Mouse (Mus musculus) ES-E14 (cell line): ENCODE data around the gene Cadps. TPM values are rescaled to one million over a fixed set of nuclear protein-coding genes. Genes with fewer than 3 reads are reported as not detected.

Experiments
- DNase-seq: peaks from one replicate; pipeline ENCODE4 v3.0.0-alpha.2; 2013; ENCODE audit warnings: low read depth, low spot score
- H3K27ac ChIP-seq: 2 replicates; pipeline ENCODE4 v1.5.1; 2012; ENCODE audit warnings: low read depth, mild to moderate bottlenecking, low read length, moderate library complexity, mixed read lengths; ENCODE audit not compliant: poor library complexity, insufficient read depth, severe bottlenecking
- H3K36me3 ChIP-seq: 2 replicates; pipeline ENCODE4 v1.6.1; 2012; ENCODE audit warnings: mild to moderate bottlenecking, low read length, moderate library complexity, mixed read lengths; ENCODE audit not compliant: control insufficient read depth, poor library complexity, insufficient read depth, severe bottlenecking
- H3K4me1 ChIP-seq, 2 experiments: fragments of 150-350 bp in 1 of 2; sonication (generic) in 1 of 2; 2 replicates each; pipeline ENCODE4 v1.6.1; 2012; ENCODE audit warnings: low read length in 2 of 2, mild to moderate bottlenecking in 1 of 2, mixed read lengths in 1 of 2; ENCODE audit not compliant: control insufficient read depth in 2 of 2, insufficient read depth in 2 of 2, poor library complexity in 1 of 2
- H3K4me3 ChIP-seq, 2 experiments: fragments of 150-350 bp in 1 of 2; sonication (generic) in 1 of 2; 2 replicates each; pipeline ENCODE4 v1.5.1; 2012; ENCODE audit warnings: low read length in 2 of 2, low read depth in 1 of 2, mild to moderate bottlenecking in 1 of 2, mixed read lengths in 1 of 2; ENCODE audit not compliant: insufficient read depth in 1 of 2, poor library complexity in 1 of 2, severe bottlenecking in 1 of 2
- H3K9ac ChIP-seq: 2 replicates; pipeline ENCODE4 v1.6.1; 2012; ENCODE audit warnings: low read depth, mild to moderate bottlenecking, low read length, mixed read lengths; ENCODE audit not compliant: poor library complexity, insufficient read depth, severe bottlenecking
- H3K9me3 ChIP-seq: fragments of 150-350 bp; sonication (generic); 2 replicates; pipeline ENCODE4 v1.6.1; 2012; ENCODE audit warnings: low read depth, mild to moderate bottlenecking, low read length; ENCODE audit not compliant: control insufficient read depth, insufficient read depth
- CHD2 ChIP-seq: IDR thresholded peaks from 2 replicates; pipeline ENCODE4 v1.6.1; 2014; ENCODE audit warnings: mild to moderate bottlenecking, low read depth, low read length, inconsistent platforms
- HCFC1 ChIP-seq: IDR thresholded peaks from 2 replicates; pipeline ENCODE4 v1.6.1; 2012; ENCODE audit warnings: low read length, inconsistent platforms, borderline replicate concordance; ENCODE audit not compliant: insufficient read depth
- MAFK ChIP-seq: IDR thresholded peaks from 2 replicates; pipeline ENCODE4 v1.6.1; 2014; ENCODE audit warnings: mild to moderate bottlenecking, low read depth, low read length, inconsistent platforms; ENCODE audit not compliant: insufficient read depth
- ZC3H11A ChIP-seq: IDR thresholded peaks from 2 replicates; pipeline ENCODE4 v1.6.1; 2012; ENCODE audit warnings: low read depth, mild to moderate bottlenecking, inconsistent platforms, low read length, borderline replicate concordance
- ZNF384 ChIP-seq: IDR thresholded peaks from 2 replicates; pipeline ENCODE4 v1.6.1; 2012; ENCODE audit warnings: low read depth, low read length, inconsistent platforms
- in situ Hi-C, 2 experiments: fragments of 600-800 bp; cut with MboI; formaldehyde crosslinking; loops; one replicate each; pipeline ENCODE4 v1.15.1; 2025; ENCODE audit warnings: low sequenced_read_pairs in 2 of 2, inconsistent platforms in 1 of 2; ENCODE audit not compliant: unreplicated experiment in 2 of 2
- total RNA-seq: library from RNA; depleted of rRNA; stranded (reverse); fragments of 300-350 nt; gene quantifications from 2 replicates; pipeline ENCODE4 v1.2.3, GENCODE M21; 2012

The Cadps gene
- total RNA-seq, 1 experiment, result 0.49 TPM

- Histone ChIP-seq H3K4me3 (peak overlapping the region; percentile 25 to 44; a peak in 2 of 4 replicates), H3K9ac (no peak overlapping the region; the same call in 1 of the 2 replicates), H3K36me3 (no peaks in the 10 kb centered on the region), H3K4me1 (peaks cover 0 to 5% of the 10 kb centered on the region in 2 experiments; a peak in 1 of 4 replicates), H3K9me3 (no peaks in the 10 kb centered on the region), H3K27ac (no peak overlapping the region)
- no peak for DNase-seq
- no peak for TF ChIP-seq ZC3H11A
- TF ChIP-seq HCFC1, result no peak
- TF ChIP-seq ZNF384, result no peak
- no peak for TF ChIP-seq MAFK
- TF ChIP-seq CHD2, result no peak
- in situ Hi-C loops, result no loop called here
Measured at GRCm38 (mm10) chr14:12345241-12345921, 477.5 kb downstream of the Cadps start.

DNA sequence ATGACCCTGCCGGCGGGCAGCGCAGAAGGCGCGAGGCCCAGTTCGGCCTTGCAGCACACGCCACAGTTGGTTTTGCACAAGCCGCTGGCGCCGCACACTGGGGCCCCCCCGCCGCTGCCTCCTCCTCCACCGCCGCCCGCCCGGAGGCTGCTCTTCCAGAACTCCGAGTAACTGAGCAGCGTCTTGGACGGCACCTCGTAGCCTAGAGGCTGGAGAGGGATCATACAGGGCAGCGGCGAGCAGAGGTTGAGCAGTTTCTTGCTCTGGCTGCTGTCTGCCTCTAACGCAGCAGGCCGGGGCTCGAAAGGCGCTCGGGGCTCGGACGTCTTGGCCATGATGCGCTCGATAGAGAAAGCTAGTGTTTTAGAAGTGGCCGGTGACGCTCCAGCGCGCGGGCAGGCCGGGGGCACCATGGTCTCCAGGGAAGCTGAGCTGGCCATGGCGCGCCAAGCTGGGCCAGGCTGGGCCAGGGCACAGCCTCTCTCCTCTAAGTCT is 478.1 kb downstream of the Cadps start:
- no peak for TF ChIP-seq MAFK
- no peak for TF ChIP-seq CHD2
- TF ChIP-seq HCFC1, result no peak
- TF ChIP-seq ZNF384, result no peak
- TF ChIP-seq ZC3H11A, result no peak
- H3K27ac ChIP-seq, result no peak overlapping the region
- no peak for DNase-seq
- no peaks in the 10 kb centered on the region for H3K36me3 ChIP-seq
- no peak overlapping the region for H3K9ac ChIP-seq
- in situ Hi-C loops, result no loop called here
- H3K4me3 ChIP-seq, result peak overlapping the region; percentile 13 to 25; a peak in 2 of 4 replicates
- no peaks in the 10 kb centered on the region for H3K9me3 ChIP-seq
- peaks cover 0 to 5% of the 10 kb centered on the region in 2 experiments; a peak in 1 of 4 replicates for H3K4me1 ChIP-seq

DNA sequence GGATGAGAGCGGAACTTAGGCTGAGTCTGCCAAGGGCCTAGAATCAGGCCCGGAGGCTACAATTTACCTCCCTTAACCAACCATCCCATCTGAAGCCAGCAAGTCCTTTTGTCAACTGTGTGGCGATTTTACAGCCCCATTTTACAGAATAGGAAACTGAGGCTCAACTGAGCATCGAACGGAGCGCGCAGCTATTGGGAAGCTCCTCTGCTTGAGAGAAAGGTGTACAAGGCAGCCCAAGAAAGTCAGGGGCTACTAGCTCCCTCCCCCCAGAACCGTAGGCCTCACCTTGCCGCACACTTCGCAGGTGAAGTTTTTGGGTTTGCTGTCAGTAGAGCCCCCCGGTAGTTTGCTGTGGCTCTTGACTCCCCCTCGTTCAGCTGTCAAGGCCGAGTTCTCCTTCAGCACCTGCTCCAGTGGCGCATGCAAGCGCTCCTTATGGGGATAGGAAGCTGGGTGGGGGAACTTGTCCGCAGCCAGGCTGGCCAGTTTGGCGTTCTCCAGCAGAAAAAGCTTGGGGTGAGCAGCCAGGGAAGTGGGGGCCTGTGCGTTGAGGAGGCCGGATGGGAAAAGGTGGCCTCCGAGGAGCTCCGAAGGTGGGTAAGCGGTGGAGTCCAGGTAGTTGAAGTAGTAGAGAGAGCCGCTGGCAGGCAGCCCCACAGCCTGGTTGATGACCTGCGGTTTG is 478.7 kb downstream of the Cadps start:
- in situ Hi-C loops, result no loop called here
- DNase-seq, result no peak
- no peaks in the 10 kb centered on the region for H3K9me3 ChIP-seq
- no peaks in the 10 kb centered on the region for H3K36me3 ChIP-seq
- no peak for TF ChIP-seq ZNF384
- TF ChIP-seq MAFK, result no peak
- no peak for TF ChIP-seq ZC3H11A
- no peak for TF ChIP-seq HCFC1
- no peak for TF ChIP-seq CHD2
- no peak overlapping the region for H3K27ac ChIP-seq
- H3K9ac ChIP-seq, result no peak overlapping the region
- H3K4me3 ChIP-seq, result peak overlapping the region; percentile 13 to 25; a peak in 2 of 4 replicates
- peaks cover 0 to 5% of the 10 kb centered on the region in 2 experiments; a peak in 1 of 4 replicates for H3K4me1 ChIP-seq

DNA sequence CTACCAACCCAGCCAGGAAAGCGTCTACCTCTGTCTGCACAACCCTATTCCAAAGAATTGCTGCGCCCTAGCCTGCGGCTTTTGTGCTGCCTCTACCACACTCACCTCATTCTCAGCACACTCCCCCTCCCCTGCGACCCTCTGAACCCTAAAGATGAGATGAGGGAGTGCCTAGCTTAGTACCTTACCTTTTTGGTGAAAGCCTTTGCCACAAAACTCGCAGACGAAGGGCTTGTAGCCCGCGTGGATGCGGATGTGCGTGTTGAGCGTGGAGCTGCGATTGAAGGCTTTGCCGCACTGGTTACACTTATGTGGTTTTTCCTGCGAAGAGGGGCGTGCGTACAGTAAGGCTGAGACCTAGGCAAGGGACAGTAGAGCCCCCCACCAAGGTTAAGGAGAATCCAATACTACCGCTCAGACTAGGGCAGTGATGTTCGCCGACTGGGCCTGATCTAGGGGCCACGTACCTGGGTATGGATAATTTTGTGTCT is 479.4 kb downstream of the Cadps start:
- no peak overlapping the region for H3K27ac ChIP-seq
- in situ Hi-C loops, result no loop called here
- H3K36me3 ChIP-seq, result no peaks in the 10 kb centered on the region
- TF ChIP-seq CHD2, result no peak
- no peak for TF ChIP-seq MAFK
- TF ChIP-seq ZC3H11A, result no peak
- TF ChIP-seq ZNF384, result no peak
- no peak for TF ChIP-seq HCFC1
- H3K9me3 ChIP-seq, result no peaks in the 10 kb centered on the region
- peaks cover under 1 to 5% of the 10 kb centered on the region in 2 experiments; a peak in 2 of 4 replicates for H3K4me1 ChIP-seq
- no peak overlapping the region for H3K9ac ChIP-seq
- DNase-seq, result no peak
- H3K4me3 ChIP-seq, result no peak overlapping the region; a peak in 1 of 4 replicates
